Mouse (Mus musculus): ENCODE results near the gene Ppp2r5b. TPM values are rescaled to one million over a fixed set of nuclear protein-coding genes. Genes with fewer than 3 reads are reported as not detected.
A peak's percentile ranks its signal among the peaks of the same experiment; 100 is the strongest.

The Ppp2r5b gene
- polyA plus RNA-seq, 1 experiment from 2014 or later, result 39.2 TPM

- H3K27me3 ChIP-seq, result no peaks in the 10 kb centered on the region
- no peak for ATAC-seq (ENCODE audit: insufficient number of reproducible peaks, low FRiP score, low TSS enrichment, low read depth)
Observed at GRCm38 (mm10) chr19:6233647-6234046, 2.0 kb downstream of the Ppp2r5b start.

GRCm38 (mm10) chr19:6231036-6231435, 4.6 kb downstream of the Ppp2r5b start:
- 82% methylated on average over 2 of the region's 2 CpGs for WGBS
- Histone ChIP-seq H3K27me3 (no peaks in the 10 kb centered on the region), H3K4me3 (replicated peaks) (no peak overlapping the region), H3K4me2 (replicated peaks) (no peak overlapping the region), H3K27ac (replicated peaks) (no peak overlapping the region), H3K9me3 (replicated peaks) (no peaks in the 10 kb centered on the region), H3K36me3 (peaks cover 66% of the 10 kb centered on the region), H3K4me1 (peaks cover 21% of the 10 kb centered on the region), H3K9ac (no peak overlapping the region)
- ATAC-seq (ENCODE audit: insufficient number of reproducible peaks, low FRiP score, low TSS enrichment, low read depth), result no peak

More at GRCm38 (mm10) chr19:6233647-6234046, 2.0 kb downstream of the Ppp2r5b start:
- H3K9me3 ChIP-seq (replicated peaks), result no peaks in the 10 kb centered on the region
- no peak overlapping the region for H3K9ac ChIP-seq
- WGBS, result 90% methylated on average over 16 of the region's 16 CpGs
- H3K4me3 ChIP-seq (replicated peaks), result no peak overlapping the region
- no peak overlapping the region for H3K27ac ChIP-seq (replicated peaks)
- peaks cover 17% of the 10 kb centered on the region for H3K4me1 ChIP-seq
- peaks cover 47% of the 10 kb centered on the region for H3K36me3 ChIP-seq
- no peak overlapping the region for H3K4me2 ChIP-seq (replicated peaks)

- Histone ChIP-seq H3K27ac (replicated peaks) (no peak overlapping the region), H3K4me1 (peaks cover 22% of the 10 kb centered on the region), H3K27me3 (no peaks in the 10 kb centered on the region), H3K4me2 (replicated peaks) (no peak overlapping the region), H3K4me3 (replicated peaks) (no peak overlapping the region), H3K36me3 (peaks cover 66% of the 10 kb centered on the region), H3K9me3 (replicated peaks) (no peaks in the 10 kb centered on the region), H3K9ac (no peak overlapping the region)
- ATAC-seq (ENCODE audit: insufficient number of reproducible peaks, low FRiP score, low TSS enrichment, low read depth), result no peak
- WGBS, result 87% methylated on average over 4 of the region's 4 CpGs
Observed at GRCm38 (mm10) chr19:6230411-6230810, 5.3 kb downstream of the Ppp2r5b start.

GRCm38 (mm10) chr19:6227864-6228263, 7.8 kb downstream of the Ppp2r5b start:
- Histone ChIP-seq H3K36me3 (peaks cover 57% of the 10 kb centered on the region), H3K27ac (replicated peaks) (no peak overlapping the region), H3K4me1 (peaks cover 10% of the 10 kb centered on the region; the same call in 1 of the 2 replicates), H3K27me3 (no peaks in the 10 kb centered on the region), H3K9ac (no peak overlapping the region), H3K4me3 (replicated peaks) (no peak overlapping the region), H3K4me2 (replicated peaks) (no peak overlapping the region), H3K9me3 (replicated peaks) (no peaks in the 10 kb centered on the region)
- 76% methylated on average over 4 of the region's 4 CpGs for WGBS
- ATAC-seq (ENCODE audit: insufficient number of reproducible peaks, low FRiP score, low TSS enrichment, low read depth), result no peak

GRCm38 (mm10) chr19:6226763-6227162, 8.9 kb downstream of the Ppp2r5b start:
- WGBS, result 85% methylated on average over 14 of the region's 14 CpGs
- no peak overlapping the region for H3K9ac ChIP-seq
- peaks cover 10% of the 10 kb centered on the region; the same call in 1 of the 2 replicates for H3K4me1 ChIP-seq
- no peaks in the 10 kb centered on the region for H3K9me3 ChIP-seq (replicated peaks)
- no peak for ATAC-seq (ENCODE audit: insufficient number of reproducible peaks, low FRiP score, low TSS enrichment, low read depth)
- no peak overlapping the region for H3K27ac ChIP-seq (replicated peaks)
- H3K4me2 ChIP-seq (replicated peaks), result no peak overlapping the region
- H3K27me3 ChIP-seq, result no peaks in the 10 kb centered on the region
- peaks cover 50% of the 10 kb centered on the region for H3K36me3 ChIP-seq
- no peak overlapping the region for H3K4me3 ChIP-seq (replicated peaks)

- H3K4me3 ChIP-seq (replicated peaks), result no peak within 1 kb of the TSS
- H3K36me3 ChIP-seq, result peaks cover 43% of the 10 kb centered on the region
- 0 out of 2 replicates have a peak within 1 kb of the TSS, but pooled peaks have one; percentile 5 for H3K27ac ChIP-seq (replicated peaks)
- no peaks in the 10 kb centered on the region for H3K9me3 ChIP-seq (replicated peaks)
- H3K4me1 ChIP-seq, result peaks cover 10% of the 10 kb centered on the region; the same call in 1 of the 2 replicates
- H3K4me2 ChIP-seq (replicated peaks), result no peak within 1 kb of the TSS
- no peaks in the 10 kb centered on the region for H3K27me3 ChIP-seq
- ATAC-seq (ENCODE audit: insufficient number of reproducible peaks, low FRiP score, low TSS enrichment, low read depth), result peak; percentile 37; the same call in 1 of the 2 replicates
- H3K9ac ChIP-seq, result no peak within 1 kb of the TSS
- 27% methylated on average over 2 of the region's 2 CpGs for WGBS
Observed at GRCm38 (mm10) chr19:6226135-6226534, 9.5 kb downstream of the Ppp2r5b start, which contains the start of gene Gpha2. Gene Gpha2 (plus strand): TSS chr19:6226380.

- Histone ChIP-seq H3K4me3 (replicated peaks) (no peak overlapping the region), H3K27me3 (no peaks in the 10 kb centered on the region), H3K9me3 (replicated peaks) (no peaks in the 10 kb centered on the region), H3K36me3 (no peaks in the 10 kb centered on the region), H3K27ac (replicated peaks) (no peak overlapping the region), H3K4me2 (replicated peaks) (no peak overlapping the region), H3K9ac (no peak overlapping the region), H3K4me1 (no peaks in the 10 kb centered on the region)
- 49% methylated on average over 6 of the region's 6 CpGs for WGBS
- no peak for ATAC-seq (ENCODE audit: insufficient number of reproducible peaks, low FRiP score, low TSS enrichment, low read depth)
Observed at GRCm38 (mm10) chr19:6218606-6219005, 17.1 kb downstream of the Ppp2r5b start.

- no peak overlapping the region for H3K27ac ChIP-seq (replicated peaks)
- no peak overlapping the region for H3K4me3 ChIP-seq (replicated peaks)
- H3K9me3 ChIP-seq (replicated peaks), result no peaks in the 10 kb centered on the region
- H3K4me2 ChIP-seq (replicated peaks), result no peak overlapping the region
- H3K36me3 ChIP-seq, result no peaks in the 10 kb centered on the region
- no peaks in the 10 kb centered on the region for H3K4me1 ChIP-seq
- H3K27me3 ChIP-seq, result no peaks in the 10 kb centered on the region
- WGBS, result 84% methylated on average over 6 of the region's 6 CpGs
- ATAC-seq (ENCODE audit: insufficient number of reproducible peaks, low FRiP score, low TSS enrichment, low read depth), result no peak
- no peak overlapping the region for H3K9ac ChIP-seq
Observed at GRCm38 (mm10) chr19:6216046-6216705, 19.5 kb downstream of the Ppp2r5b start.

GRCm38 (mm10) chr19:6206716-6207115, 29.0 kb downstream of the Ppp2r5b start:
- Histone ChIP-seq H3K4me1 (no peaks in the 10 kb centered on the region), H3K9me3 (replicated peaks) (no peaks in the 10 kb centered on the region), H3K4me2 (replicated peaks) (no peak overlapping the region), H3K36me3 (no peaks in the 10 kb centered on the region), H3K27ac (replicated peaks) (peak overlapping the region; percentile 48; the same call in 1 of the 2 replicates), H3K4me3 (replicated peaks) (no peak overlapping the region), H3K9ac (no peak overlapping the region), H3K27me3 (no peaks in the 10 kb centered on the region)
- ATAC-seq (ENCODE audit: insufficient number of reproducible peaks, low FRiP score, low TSS enrichment, low read depth), result no peak
- 44% methylated on average over 5 of the region's 5 CpGs for WGBS

- Histone ChIP-seq H3K4me2 (replicated peaks) (no peak overlapping the region), H3K4me3 (replicated peaks) (no peak overlapping the region), H3K4me1 (no peaks in the 10 kb centered on the region), H3K27ac (replicated peaks) (no peak overlapping the region), H3K27me3 (no peaks in the 10 kb centered on the region), H3K9me3 (replicated peaks) (no peaks in the 10 kb centered on the region), H3K9ac (no peak overlapping the region), H3K36me3 (no peaks in the 10 kb centered on the region)
- no peak for ATAC-seq (ENCODE audit: insufficient number of reproducible peaks, low FRiP score, low TSS enrichment, low read depth)
- 74% methylated on average over 2 of the region's 2 CpGs for WGBS
Observed at GRCm38 (mm10) chr19:6204265-6204664, 31.4 kb downstream of the Ppp2r5b start.

GRCm38 (mm10) chr19:6184131-6184530, 51.5 kb downstream of the Ppp2r5b start, which contains the start of gene Majin:
Gene Majin (plus strand): TSS chr19:6184388.
- ATAC-seq (ENCODE audit: insufficient number of reproducible peaks, low FRiP score, low TSS enrichment, low read depth), result no peak
- H3K36me3 ChIP-seq, result no peaks in the 10 kb centered on the region
- no peaks in the 10 kb centered on the region for H3K9me3 ChIP-seq (replicated peaks)
- no peak within 1 kb of the TSS for H3K27ac ChIP-seq (replicated peaks)
- H3K4me2 ChIP-seq (replicated peaks), result no peak within 1 kb of the TSS
- H3K9ac ChIP-seq, result no peak within 1 kb of the TSS
- WGBS, result 87% methylated on average over 23 of the region's 23 CpGs
- H3K27me3 ChIP-seq, result no peaks in the 10 kb centered on the region
- no peak within 1 kb of the TSS for H3K4me3 ChIP-seq (replicated peaks)
- H3K4me1 ChIP-seq, result no peaks in the 10 kb centered on the region

GRCm38 (mm10) chr19:6182534-6182933, 53.1 kb downstream of the Ppp2r5b start:
- Histone ChIP-seq H3K4me2 (replicated peaks) (no peak overlapping the region), H3K9me3 (replicated peaks) (no peaks in the 10 kb centered on the region), H3K27me3 (no peaks in the 10 kb centered on the region), H3K36me3 (no peaks in the 10 kb centered on the region), H3K9ac (no peak overlapping the region), H3K4me1 (no peaks in the 10 kb centered on the region), H3K27ac (replicated peaks) (no peak overlapping the region), H3K4me3 (replicated peaks) (no peak overlapping the region)
- 8% methylated on average over 3 of the region's 3 CpGs for WGBS
- ATAC-seq (ENCODE audit: insufficient number of reproducible peaks, low FRiP score, low TSS enrichment, low read depth), result peak; percentile 79
